Mouse (Mus musculus): ENCODE data around the gene Dusp8. TPM values are rescaled to one million over a fixed set of nuclear protein-coding genes. Genes with fewer than 3 reads are reported as not detected.
"Not testable (repeated sequence)": the region's sequence is repeated elsewhere in the genome, so short reads cannot be mapped to it uniquely, and the experiment has no call there.

Dusp8 gene
- 100 to 1,000 TPM; 139 to 140 TPM for total RNA-seq (2021)
- long read RNA-seq, experiment 1, full-length matches to known transcripts: 15 of 41 reads
- long read RNA-seq, experiment 1, partial matches to known transcripts: 2 of 41 reads
- long read RNA-seq, experiment 1, other reads (novel, unspliced or antisense): 24 of 41 reads
- long read RNA-seq, experiment 2, full-length matches to known transcripts: 20 of 53 reads
- long read RNA-seq, experiment 2, partial matches to known transcripts: 4 of 53 reads
- long read RNA-seq, experiment 2, other reads (novel, unspliced or antisense): 29 of 53 reads

DNA sequence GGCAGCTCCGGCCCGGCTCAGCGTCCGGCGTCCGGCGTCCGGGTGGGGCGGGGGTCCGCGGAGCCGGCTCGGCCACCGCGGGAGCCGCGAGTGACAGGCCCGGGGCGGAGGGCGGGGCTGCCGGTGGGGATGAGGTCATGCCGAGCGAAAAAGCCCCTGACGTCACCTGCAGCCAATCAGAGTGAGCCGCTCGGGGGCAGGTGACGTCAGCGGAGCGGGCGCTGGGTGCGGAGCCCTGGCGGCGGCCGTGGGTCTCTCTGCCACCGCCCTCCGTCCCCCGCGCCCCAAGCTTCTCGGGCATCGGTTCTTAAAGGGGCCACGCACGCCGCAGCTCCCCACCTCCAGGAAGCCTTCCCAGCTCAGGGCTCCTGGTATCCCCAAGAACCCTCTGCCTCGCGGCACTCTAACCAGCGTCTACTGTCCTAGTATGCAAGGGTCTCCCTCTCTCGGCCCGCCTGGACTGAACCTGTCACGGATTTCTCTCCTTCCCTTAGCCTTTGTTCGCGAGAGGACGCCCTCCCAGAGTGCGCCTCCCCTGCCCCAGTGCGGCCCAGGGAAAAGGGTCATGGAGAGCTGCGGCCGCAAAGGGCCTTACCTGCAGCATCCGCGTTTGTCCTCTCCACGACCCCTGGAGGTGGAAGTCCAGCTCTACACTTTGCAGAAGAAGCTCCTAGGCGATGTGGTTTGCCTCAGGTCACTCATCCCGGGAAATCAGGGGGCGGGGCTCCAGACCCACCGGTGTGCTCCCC is at the start of gene Dusp8:
Gene Dusp8 (minus strand): TSS at position 661 of the 749 bp plus-strand sequence.
- peak; percentile 95 for DNase-seq (ENCODE audit: low spot score in 2 of 2)

DNA sequence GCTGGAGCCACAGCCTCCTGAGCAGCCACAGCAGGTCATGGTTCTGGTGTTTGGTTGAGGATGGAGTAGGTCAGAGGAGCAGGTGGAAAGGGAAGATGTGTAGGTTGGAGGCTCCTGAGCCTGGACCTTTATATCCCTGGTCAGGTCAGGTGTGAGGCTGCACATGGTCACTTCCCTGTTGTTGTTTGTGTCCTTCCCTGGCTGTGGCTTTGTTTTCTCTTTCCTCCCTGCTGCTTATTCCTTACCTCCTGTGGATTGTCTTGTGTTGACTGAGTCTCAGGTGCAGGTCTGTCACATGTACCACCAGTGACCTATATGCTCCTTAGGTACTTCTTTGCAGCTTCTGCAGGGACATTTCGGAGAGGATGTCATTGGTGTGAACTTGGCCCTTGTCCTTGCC is 48.9 kb upstream of the Dusp8 start, which contains the start of gene Gm45337:
Gene Gm45337 (minus strand): TSS at position 101 of the 400 bp plus-strand sequence.
- DNase-seq (ENCODE audit: low spot score in 2 of 2): no peak

DNA sequence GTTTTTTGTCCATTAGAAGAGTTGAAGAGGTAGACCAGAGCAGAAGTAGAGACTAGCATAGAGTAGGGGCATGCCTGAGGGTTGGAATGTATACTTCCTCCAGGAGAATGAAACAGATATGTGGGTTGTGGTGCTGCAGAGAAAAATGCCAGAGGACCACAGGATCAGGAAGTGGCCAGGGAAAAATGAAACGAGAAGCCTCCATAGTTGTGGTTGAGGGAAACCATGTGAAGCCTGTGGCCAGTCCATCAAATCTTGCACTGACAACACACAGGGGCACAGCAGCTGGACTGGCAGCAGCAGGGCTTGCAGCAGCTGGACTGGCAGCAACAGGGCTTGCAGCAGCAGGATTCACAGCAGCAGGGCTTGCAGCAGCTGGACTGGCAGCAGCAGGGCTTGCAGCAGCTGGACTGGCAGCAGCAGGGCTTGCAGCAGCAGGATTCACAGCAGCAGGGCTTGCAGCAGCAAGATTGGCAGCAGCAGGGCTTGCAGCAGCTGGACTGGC is 47.9 kb upstream of the Dusp8 start:
- not testable (repeated sequence) for DNase-seq (ENCODE audit: low spot score in 2 of 2)

DNA sequence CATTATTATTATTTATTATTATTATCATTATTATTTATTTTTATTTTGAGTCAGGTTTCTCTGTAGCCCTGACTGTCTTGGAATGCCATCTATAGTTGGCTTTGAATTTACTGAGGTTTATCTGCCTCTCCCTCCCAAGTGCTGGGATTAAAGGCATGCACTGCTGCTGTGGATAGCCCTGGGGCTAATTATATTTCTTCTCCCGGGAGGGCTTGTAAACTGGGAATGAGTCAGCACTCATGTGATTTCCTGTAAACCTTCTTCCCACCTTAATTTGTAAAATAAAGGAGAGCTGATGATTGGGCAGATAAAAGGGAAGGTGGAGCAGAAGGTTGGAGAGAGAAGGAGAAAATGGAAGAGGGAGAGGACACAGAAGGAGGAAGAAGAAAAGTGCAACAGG is 45.1 kb upstream of the Dusp8 start:
- no peak for DNase-seq (ENCODE audit: low spot score in 2 of 2)

DNA sequence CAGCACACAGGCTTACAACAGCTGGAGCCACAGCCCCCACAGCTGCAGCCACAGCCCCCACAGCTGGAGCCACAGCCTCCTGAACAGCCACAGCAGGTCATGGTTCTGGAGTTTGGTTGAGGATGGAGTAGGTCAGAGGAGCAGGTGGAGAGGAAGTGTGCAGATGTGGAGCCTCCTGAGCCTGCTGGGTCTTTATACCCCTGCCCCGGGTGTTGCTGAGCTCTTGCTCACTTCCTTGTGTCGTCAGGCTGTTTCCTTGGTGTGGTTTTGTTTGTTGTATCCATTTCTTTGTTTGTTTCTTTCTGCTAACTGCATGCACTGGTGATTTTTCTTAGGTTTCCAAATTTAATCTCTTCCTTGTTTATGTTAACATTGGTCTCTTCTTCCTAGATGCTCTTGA is 40.3 kb upstream of the Dusp8 start, which contains the start of gene Gm39115:
Gene Gm39115 (minus strand): TSS at position 101 of the 400 bp plus-strand sequence.
- DNase-seq (ENCODE audit: low spot score in 2 of 2): not testable (repeated sequence)

DNA sequence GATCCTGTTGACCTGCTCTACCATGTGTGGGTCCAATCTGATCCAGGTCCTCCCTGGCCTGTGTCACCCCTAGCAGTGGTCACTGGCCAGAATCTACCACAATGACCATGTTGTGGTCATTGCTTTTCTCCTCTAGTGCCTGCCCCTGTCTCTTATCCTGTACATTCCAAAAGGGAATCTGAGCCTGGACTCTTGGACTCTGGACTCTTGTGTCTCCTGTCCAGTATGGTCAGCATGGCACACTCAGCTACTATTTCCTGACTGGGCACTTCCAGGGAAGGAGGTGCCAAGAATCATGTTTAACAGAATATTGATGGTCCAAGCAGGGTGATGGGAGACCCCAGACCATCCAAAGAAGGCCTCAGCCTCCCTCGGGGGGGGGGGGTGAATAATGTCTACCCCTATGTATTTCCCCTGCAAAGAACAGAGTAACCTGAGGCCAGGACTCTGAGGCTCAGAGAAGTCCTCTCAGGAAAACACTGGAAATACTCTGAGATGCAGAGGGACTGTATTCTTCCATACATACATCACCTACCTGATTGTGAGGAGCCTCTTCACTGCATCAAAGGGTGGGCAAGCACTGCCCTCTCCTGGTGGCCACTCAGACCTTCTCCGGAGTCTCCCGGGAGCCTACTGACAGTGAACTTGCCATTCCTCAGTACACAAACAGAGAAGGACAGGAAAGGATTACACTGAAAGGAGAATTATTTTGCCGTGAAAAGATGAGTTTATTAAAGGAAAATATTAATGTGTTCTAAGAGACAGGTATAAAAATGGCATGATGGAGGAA is 38.8 kb upstream of the Dusp8 start:
- DNase-seq (ENCODE audit: low spot score in 2 of 2): peak in 1 of 2 experiments; percentile 5

DNA sequence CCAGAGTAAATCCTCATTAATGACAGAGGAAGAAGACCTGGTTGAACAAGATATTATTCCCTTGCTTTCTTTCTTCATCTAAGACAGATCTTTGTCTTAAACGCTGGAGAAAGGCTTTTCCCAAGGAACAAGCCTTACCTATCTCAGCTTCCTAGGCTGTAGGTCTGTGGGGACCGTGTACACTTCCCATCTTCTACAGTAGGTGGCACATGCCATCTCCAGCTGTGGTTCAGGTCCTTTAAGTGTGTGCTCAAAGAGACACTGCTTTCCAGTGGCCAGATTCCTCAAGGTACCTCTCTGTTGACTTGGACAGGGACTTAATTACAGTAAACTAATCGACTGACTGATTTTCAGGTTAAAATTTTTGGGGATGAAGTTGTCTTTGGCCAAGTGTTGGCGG is 33.2 kb upstream of the Dusp8 start:
- DNase-seq (ENCODE audit: low spot score in 2 of 2): no peak

DNA sequence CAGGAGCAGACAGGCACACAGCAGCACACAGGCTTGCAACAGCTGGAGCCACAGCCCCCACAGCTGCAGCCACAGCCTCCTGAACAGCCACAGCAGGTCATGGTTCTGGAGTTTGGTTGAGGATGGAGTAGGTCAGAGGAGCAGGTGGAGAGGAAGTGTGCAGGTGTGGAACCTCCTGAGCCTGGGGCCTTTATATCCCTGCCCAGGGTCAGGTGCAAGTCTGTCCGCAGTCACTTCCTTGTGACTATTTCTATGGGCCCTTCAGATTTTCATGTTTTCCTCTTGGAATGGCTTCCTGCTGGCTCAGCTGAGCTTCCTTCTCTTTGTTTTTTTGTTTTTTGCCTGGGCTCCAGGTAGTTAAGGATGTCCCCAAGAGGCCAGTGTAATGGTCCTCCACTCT is 25.0 kb upstream of the Dusp8 start, which contains the start of gene Gm45618:
Gene Gm45618 (minus strand): TSS at position 101 of the 400 bp plus-strand sequence.
- not testable (repeated sequence) for DNase-seq (ENCODE audit: low spot score in 2 of 2)

DNA sequence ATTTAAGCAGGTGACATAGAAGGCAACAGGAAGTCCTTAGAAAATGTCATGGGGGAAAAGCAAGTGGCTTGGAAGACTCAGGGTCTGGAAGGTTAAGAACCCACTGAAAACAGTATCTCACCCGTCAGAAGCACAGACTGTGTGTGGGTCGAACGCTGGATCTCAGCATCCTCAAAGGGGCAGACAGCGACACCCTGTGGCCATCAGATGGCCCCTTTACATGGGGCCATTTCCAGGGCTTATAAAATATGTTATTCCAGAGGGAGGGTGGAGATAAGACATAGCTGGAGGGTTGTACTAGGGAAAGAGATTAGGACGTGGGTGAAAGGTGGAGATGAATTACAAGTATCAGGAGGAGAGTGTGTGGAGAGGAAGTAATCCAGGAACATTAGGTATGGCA is 24.0 kb upstream of the Dusp8 start:
- DNase-seq (ENCODE audit: low spot score in 2 of 2): no peak

DNA sequence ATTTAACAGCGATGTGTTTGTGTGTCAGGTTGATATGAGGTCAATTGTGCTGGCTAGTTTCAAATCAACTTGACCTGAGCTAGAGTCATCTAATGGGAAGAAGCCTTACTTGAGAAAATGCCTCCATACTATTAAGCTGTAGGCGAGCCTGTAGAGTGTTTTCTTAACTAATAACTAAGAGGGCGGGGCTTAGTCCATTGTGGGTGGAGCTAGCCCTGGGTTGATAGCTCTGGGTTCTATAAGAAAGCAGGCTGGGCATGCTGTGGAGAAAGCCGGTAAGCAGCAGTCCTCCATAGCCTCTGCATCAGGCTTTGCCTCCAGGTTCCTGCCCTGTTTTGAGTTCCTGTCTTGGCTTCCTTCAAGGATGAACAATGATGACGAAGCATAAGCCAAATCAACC is 9.1 kb upstream of the Dusp8 start:
- no peak for DNase-seq (ENCODE audit: low spot score in 2 of 2)

DNA sequence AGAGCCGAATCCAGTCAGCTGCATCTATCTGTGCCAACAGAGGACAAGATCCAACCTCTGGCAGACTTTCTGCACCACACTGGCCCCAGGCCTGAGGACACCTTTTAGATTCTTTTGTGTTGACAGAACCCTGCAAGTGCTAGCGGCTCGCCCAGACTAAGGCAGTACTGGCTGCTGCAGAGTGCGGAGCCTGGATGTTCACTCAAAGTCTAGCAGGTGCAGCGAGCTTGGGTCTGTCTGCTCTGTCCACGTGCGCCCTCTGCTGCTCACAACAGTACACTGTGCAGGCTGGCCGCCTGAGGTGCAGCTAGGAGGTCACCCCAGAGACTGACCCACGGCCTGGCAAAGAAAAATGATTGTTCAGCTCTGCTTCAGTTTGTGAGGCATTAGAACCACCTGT is 2.1 kb upstream of the Dusp8 start:
- peak; percentile 70 to 79 for DNase-seq (ENCODE audit: low spot score in 2 of 2)

DNA sequence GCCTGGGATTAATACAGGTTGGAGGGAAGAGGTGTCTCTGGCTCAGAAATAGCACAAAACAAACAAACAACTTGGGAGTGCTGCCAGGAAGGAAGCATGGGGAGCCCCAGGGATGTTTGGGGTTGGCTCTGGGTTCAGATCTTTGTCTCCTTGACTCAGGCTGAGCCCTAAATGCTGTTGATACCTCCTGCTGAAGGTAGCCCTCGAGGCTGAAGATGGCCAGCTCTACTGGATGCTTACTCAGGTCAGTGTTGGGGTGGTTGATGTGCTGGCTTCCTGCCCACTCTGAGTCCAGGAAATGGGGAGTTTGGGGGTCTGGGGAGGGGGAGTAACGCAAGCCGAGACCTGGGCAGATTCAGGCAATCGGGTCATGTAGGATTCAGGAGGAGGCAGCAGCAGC is 1.1 kb upstream of the Dusp8 start:
- no peak for DNase-seq (ENCODE audit: low spot score in 2 of 2)

DNA sequence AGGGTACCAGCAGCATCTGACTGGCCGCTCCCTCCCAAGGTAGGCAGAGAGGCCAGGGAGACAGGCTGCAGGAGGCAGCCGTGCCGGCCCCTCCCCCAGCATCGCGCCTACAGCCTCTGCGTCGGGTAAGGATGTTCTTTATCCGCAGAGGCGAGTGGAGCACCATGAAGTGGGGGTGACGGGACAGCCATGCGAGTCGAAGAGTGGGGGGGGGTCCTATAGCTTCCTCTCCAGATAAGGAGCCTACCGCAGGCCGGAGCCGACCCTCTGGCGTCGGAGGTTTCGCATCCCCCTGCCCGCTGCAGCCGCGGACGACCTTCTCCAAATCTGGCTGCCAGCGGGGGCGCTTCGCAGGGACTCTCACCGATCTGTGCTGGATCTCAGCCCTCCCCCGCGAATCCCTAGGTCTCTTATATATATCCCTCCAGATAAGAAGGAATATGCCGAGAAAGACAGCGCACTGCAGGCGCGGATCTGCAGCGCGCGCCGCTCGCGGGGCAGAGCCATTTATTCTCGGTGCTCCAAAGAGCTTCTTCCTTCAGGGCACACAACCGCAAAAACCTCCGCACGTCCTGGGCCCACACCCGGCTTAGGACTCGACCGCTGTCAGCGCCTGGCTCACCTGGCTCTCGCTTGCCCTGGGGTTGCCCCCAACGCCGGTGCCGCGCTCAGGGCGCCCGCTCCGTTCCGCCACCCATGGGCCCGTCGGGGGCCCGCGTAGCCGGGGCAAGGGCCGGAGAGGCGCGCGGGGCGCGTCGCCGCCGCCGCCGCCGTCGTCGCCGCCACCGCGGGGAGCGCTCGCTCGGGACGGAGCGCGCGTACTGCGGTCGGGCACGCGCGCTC is 1.1 kb downstream of the Dusp8 start:
- peak in 1 of 2 experiments; percentile 64 for DNase-seq (ENCODE audit: low spot score in 2 of 2)

DNA sequence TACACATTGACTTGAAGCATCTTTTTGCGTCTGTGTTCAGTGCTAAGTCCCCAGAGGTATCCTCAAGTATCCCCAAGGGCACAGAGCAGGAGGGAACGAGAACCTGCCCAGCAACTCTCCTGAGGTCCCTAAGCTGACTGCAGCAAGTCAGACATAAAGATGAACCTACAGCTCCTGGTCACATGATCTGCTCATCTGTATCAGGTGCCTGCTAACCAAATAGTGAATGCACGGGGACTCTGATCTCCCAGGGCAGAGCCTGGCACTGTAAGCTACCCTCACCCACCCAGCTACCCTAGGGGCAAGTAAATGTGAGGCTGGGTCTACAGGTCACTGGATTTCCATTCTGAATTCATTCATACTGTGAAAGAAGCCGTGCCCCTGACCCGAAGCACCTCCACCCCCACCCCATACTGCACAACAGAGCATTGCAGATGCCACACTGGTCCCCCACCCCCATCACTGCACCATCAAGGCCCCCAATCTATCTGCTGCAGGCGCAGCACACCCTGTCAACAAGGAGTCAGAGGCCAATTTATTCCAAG is 1.9 kb downstream of the Dusp8 start:
- no peak for DNase-seq (ENCODE audit: low spot score in 2 of 2)

DNA sequence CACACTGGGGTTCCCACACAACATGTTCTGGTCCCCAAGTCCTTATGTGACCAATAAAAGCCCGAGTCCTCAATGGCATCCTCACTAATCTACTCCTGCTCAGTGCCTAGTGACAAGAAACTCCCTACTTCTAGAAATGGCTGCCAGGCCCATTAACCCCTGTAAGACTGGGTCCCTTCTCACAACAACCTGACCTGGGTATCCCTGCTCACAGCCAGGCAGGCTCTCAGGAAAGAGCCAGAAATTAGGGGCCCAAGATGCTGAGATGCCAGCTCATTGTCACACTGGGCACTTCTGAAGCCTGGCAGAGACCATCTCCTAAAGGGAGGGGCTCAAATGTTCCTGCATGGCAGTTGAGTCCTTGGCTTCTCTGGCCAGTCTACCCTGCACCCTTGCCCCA is 2.7 kb downstream of the Dusp8 start:
- DNase-seq (ENCODE audit: low spot score in 2 of 2): no peak

DNA sequence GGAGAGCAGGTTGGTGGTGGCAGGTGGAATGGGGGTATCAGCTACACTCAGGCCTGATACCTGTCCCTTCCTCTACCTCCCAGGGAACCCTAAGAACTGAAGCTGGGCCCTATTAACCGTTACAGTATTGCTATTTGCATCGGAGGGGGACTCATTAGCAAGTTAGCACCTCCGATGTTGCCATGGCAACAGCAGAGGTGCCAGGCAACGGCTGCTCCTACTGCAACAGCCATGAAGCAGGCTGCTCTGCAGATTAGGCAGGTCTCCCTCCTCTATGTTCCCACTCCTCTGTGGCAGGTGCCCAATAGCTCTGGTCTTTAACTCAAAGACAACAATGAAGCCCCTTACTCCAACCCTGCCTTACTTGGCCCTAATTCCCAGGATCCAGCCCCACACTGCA is 3.8 kb downstream of the Dusp8 start:
- DNase-seq (ENCODE audit: low spot score in 2 of 2): peak; percentile 66 to 70

DNA sequence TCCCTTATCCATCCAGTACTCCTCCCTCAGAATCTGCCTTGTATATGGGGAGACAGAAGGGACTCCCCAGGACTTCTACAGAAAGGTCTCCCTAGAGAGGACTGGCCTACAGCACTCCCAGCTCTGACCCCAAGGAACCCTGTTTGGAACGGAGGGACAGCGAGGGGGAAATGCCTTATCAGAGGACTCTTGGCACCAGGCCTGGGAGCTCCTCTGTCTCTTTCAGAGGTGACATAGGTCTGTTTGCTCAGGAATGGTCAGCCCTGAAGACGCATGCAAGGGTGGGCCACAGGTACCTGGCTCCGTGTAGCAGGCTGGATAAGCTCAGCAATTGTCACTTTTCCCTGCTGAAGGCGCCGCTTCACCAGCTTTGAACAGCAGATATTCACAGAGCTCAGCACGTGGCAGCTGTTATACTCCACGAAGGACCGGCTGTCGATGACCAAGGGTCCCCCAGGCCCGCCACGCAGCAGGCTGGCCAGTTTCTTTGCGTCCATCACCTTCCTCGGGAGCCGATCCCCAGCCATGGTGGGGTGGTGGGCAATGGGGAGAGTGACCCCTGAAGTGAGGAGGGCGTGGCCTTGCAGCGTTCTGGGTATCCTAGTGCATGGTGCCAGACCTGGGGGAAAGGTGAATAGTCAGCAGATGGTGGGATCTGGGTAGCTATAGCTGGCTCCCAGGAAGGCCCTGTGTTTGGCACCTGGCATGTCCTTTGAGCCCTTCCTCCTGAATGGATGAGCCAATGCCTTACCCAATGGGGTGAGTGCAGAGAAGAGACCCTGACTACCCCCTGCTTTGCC is 5.8 kb downstream of the Dusp8 start:
- DNase-seq (ENCODE audit: low spot score in 2 of 2): no peak

DNA sequence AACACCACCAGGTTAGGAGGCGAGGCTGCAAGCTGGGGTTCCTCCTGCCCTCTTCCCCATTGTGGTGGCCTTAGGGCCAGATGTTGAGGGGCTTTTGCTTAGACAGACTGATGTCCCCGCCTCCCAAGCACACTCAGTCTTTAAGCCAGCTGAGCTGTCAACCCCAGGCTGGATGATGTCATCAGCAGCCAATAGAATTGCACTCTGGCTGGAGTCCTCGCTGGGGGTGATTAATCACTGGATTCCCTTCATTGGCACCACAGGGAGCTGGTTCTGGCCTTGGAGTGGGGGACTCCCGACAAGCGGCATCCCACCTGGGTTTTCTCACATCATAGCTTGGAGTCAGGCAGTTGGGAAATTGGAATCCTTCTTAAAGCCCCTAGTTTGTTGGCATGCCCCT is 6.8 kb downstream of the Dusp8 start:
- peak; percentile 54 to 68 for DNase-seq (ENCODE audit: low spot score in 2 of 2)

DNA sequence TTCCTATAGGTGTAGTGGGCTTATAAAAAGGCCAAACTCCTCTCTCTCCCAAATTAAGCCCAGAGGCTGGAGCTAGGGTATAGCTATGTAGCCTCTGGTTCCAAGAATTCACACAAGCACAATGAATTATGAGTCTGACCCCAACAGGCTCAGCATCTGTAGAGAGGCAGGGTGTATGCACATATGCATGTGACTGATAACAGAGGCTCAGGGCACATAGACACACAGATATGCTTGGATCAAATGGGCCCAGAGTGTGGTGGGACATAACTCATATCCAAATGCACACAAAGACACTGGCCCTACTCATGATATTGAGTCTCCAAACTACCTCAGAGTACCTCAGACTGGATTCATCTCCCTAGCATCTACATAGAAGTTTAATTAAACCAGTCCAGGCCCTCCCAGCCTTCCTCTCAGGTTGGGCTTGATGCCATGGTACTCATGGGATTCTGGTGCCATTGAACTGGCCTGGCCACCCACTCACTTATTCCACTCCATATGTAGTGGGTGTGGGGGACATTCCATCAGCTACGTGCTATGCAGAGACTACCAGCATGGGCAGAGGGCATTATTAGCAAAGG is 8.5 kb downstream of the Dusp8 start:
- DNase-seq (ENCODE audit: low spot score in 2 of 2): no peak

Measured in layer of hippocampus, postnatal 14 days (tissue).